Mouse (Mus musculus) retina, adult 2 months (tissue): Measurements from ENCODE around the gene Gm904.
"Not testable (repeated sequence)": the region's sequence is repeated elsewhere in the genome, so short reads cannot be mapped to it uniquely, and the experiment has no call there.

Source experiments
- DNase-seq: peaks from one replicate; pipeline ENCODE4 v3.0.0-alpha.2; 2012; ENCODE audit warnings: low read depth, low spot score

Gm904 gene

DNA sequence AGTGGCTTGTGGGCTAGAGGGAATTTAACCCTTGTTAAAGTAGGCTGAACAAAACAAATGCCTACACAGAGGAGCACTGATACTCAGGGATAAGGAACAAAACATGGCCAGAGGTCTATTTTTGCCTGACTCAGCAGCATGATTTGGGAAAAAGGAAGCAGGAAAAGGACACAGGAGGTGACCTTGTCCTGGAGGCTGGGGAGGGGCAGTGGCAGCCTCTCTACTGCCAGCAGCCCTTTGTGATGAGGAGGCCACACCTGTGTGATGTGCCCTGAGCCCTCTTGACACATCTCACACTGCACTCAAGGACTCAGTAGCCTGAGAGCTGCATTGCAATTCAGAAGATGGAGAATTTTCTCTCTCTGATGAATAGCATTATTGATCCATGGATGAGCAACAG is at the start of gene Gm904:
TSS of gene Gm904 (plus strand) at position 301 of the 400 bp plus-strand sequence.
- DNase-seq = not testable (repeated sequence)

DNA sequence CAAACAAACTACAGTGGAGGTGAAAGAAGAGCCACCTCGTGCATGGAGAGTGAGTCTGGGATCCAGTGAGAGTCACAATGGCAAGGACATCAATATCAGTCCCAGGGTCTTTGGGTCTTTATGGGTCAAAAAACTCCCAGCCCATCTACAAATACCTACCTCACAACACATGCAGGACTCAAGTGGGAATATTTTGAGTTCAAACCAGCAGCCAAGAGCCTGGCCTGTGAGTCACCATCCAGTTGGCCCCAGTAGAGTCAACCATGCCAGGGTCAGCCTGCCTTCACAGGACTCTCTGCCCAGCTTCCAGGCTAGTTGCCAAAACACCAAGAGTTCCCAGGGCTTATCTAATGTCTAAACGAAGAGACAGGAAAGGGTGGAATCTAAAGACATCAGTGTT is 5.7 kb downstream of the Gm904 start:
- DNase-seq = not testable (repeated sequence)
